Mouse (Mus musculus) frontal cortex, postnatal 36 days (tissue): ENCODE measurements at regions not wholly inside any gene's neighbourhood (a gene's known extent, or its start where the extent isn't known, plus 50 kb on each side); places are given as distances from the start of the nearest gene placed in this dataset.
A peak's percentile ranks its signal among the peaks of the same experiment; 100 is the strongest.

ENCODE experiments used
- DNase-seq, 2 experiments: peaks; one replicate each; pipeline ENCODE4 v3.0.0; 2022; ENCODE audit warnings: low spot score in 2 of 2

GRCm38 (mm10) chr4:131366656-131367055, 422.5 kb downstream of the Matn1 start:
- no peak for DNase-seq

DNA sequence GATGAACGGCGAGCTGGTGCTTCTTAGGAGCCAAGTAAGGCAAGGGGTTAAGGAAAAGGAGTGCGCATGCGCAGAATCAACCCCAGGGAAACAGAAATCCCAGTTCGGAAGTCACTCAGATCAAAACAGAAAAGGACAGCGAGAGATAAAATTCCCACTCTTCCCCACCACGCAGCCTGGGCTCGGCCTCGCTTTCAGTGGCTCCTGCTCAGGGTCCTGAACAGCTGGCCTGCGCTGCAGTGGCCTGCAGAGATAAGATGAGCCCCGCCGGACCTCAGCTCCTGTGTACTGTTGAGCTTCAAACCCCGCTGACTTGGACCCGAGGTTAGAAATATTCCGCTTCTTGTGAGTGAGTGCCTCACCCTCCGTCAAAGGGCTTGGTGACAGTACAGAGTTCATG, 428.3 kb downstream of the Matn1 start:
- DNase-seq, result no peak

GRCm38 (mm10) chr4:131373172-131373571, 429.0 kb downstream of the Matn1 start:
- DNase-seq, result no peak

DNA sequence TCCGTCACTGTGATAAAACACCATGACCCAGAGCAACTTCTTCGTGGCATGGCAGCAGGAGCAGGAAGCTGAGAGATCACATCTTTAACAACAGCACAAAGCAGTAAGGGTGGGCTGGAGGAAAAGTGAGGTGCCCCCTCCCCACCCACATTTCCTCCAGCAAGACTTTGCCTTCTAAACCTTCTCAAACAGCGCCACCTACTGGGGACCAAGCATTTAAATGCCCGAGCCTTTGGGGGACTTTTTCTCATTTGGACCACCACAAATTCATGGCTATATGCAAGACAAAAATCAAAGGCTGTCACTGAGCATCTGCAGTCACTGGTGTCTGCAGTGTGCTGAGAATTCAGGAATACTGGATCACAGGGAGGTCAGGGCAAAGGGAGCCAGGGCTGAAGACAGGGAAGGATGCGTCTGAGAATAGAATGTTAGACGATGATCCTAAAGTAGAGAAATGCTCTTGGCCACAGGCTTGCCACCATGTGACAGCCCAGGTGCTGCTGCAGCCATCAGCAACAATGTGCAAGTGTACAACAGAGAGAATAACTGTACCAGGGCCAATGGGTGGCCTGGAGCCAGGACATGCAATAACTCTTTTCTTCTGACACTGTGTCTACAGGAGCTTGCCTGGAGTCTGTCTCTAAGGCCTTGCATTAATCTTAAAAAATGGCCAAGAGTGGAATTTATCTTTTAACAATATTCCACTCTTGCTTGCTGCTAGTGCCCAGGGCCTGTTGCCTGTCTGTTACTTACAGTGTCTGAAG, 430.5 kb downstream of the Matn1 start:
- no peak for DNase-seq

DNA sequence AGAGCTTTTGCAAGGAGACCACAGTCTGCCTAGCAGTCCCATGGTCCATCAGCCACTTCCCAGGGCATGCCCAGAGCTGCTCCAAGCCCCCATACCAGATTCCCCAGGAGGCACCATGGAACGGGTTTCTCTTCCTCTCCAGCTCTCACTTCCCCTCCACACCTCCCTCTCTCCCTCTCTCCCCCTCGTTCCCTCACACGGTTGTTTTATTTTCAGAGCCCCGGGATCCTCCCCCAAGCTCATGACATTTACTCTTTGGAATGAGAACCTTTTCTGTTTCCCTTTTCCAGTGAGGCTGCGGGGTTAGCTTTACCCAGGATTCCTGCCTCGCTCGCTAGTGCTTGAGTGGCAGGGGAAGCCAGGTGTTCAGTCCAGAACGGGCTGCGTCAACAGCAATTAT, 436.9 kb downstream of the Matn1 start:
- no peak for DNase-seq

- DNase-seq, result no peak
These were observed 437.3 kb downstream of the Matn1 start for GRCm38 (mm10) chr4:131381529-131381928.

DNA sequence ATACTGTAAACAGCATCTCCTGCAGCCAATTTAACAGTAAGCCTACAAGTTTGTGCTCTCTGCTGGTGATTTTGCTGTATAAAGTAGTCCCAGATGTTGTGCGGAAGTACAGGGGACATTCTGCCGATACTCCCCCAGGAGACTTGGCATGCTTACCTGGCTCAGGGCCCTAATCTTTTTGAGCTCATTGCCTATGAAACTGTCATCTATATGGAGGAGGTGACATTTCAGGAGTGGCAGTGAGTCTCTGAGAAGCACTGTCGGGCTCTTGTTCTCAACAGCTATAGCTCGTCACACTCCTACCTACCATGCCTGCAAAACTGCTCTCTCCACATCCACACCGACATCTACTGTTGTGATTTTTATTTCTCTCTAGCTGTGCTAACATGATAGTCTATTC, 439.7 kb downstream of the Matn1 start:
- peak; percentile 66 to 70 for DNase-seq

DNA sequence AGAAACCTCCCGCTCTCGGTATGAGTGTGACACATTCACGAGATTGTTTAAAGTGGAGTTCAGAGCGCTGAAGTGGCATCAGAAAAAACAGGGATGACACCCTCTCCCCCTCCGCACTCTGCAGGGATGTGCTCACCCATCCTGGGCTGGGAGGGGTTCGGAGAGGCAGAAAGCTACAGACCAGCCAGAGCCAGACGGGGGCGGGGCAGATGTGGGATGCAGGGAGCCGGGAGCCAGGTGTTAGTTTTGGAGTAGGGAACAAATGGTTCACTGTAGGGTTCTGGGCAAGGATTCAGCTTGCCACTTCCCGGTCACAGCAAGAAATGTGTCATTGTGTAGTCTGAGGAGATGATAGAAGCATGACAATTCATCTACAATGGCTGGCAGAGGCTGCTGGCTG, 442.8 kb downstream of the Matn1 start:
- DNase-seq, result peak; percentile 42 to 58

DNA sequence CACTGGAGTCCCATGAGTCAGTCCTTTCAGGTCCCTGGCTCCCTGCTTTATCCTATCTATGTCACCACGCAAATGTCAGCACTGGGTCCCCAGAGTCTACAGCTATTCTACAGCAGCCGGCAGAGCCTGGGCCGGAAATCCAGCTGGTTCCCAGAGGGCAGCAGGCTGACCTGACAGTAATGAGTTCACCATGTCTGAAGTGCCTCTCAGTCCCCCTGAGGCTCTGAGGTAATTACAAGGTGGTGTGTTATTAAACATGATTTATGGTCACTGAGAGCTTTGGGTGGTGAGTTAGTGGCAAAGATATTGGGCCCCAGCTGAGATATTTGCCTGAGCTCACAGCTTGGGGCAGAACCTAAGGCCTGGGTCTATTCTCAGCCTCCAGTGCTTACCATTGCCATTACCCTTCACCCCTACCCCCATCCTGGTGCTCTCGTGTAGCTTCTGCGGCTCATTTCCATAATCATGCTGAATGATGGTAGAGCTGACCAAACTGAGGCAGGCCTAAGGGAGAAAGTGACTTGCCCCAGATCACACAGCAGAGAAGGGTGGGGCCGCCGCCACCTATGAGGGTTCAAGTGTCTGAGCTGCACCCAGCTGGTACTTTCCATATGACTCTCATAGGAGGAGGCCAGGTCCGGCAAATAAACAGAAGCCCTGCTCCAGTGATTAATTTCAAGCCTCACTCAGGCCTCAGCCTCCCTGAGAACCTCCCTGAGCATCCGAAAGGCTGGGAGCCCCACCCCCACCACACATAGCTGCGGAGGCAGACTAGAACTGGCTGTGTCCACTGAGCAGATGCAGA, 446.8 kb downstream of the Ptpru start:
- DNase-seq, result no peak

GRCm38 (mm10) chr4:131391924-131392297, 446.2 kb downstream of the Ptpru start:
- no peak for DNase-seq

- no peak for DNase-seq
These were observed 445.6 kb downstream of the Ptpru start for GRCm38 (mm10) chr4:131392478-131392877.

- DNase-seq, result no peak
These were observed 441.8 kb downstream of the Ptpru start for GRCm38 (mm10) chr4:131396226-131396840.

DNA sequence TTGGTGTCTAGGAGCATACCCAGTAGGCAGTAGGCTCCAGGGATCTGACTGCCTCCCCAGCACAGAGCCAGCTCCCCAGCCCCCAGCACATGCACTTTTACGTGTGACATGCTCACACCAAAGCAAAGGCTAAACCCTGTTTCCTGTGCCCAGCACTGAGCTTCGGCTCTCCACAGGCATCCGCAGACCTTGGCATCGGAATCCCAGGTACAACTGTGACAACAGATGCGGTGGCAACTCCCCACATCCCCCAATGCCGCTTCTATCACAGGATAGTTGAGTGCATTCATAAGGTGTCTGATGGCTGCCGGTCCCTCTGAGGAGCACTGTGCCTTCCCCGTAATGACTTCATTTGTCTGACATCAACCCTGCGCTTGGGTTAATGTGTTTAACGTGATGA, 440.9 kb downstream of the Ptpru start:
- no peak for DNase-seq

DNA sequence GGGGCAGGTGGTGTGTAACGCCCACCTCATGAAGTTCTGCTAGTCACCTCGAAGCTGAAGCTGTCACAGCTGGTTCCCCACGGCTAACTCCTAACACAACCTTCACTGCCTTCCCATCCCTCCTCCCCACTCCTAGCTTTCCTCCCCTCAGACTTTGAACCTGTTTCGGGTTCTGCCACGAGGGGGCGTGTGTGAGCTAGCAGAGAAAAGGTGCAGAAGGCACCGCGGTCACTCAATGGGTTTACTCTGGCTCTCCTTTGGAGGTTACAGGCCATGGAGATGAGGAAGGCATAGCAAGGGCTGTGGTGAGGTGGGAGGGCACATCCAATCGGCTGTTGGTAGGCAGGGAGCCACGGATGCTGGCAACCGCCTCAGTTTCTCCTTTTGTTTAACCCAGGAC, 437.3 kb downstream of the Ptpru start:
- DNase-seq, result peak in 1 of 2 experiments; percentile 70

GRCm38 (mm10) chr4:131401255-131401654, 436.8 kb downstream of the Ptpru start:
- DNase-seq, result no peak

DNA sequence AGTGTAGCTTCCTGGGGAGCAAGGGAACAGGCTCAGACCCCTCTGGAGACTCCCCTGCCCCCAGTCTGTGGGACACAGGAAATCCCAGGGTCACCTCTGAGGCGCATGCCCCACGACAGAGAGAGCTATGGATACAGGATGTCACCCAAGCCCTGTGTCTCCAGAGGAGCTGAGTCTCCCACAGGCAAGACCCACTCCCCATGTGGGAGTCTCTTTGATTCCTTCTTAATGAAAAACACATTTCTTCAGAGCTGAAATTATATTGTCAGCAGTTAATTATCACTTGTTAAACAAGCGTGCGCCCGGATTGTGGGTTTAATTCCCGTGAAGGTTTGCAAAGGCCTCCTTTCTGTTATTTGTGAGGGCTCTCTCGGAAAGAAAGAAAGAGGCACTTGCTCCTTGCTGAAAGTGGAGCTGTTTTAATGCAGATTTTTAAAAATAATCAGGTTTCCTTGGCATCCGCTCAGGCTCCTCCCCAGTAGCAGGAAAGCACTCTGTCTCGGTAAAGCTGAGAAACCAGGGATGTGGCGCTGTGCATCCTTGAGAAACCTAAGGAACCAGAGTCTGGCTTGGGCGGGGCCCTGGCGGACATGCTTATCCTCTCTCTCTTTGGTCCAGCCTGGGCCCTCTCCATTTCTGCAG, 432.6 kb downstream of the Ptpru start:
- DNase-seq, result peak in 1 of 2 experiments; percentile 43

GRCm38 (mm10) chr4:131407464-131407863, 430.6 kb downstream of the Ptpru start:
- no peak for DNase-seq

GRCm38 (mm10) chr4:131408644-131409043, 429.4 kb downstream of the Ptpru start:
- DNase-seq, result no peak

DNA sequence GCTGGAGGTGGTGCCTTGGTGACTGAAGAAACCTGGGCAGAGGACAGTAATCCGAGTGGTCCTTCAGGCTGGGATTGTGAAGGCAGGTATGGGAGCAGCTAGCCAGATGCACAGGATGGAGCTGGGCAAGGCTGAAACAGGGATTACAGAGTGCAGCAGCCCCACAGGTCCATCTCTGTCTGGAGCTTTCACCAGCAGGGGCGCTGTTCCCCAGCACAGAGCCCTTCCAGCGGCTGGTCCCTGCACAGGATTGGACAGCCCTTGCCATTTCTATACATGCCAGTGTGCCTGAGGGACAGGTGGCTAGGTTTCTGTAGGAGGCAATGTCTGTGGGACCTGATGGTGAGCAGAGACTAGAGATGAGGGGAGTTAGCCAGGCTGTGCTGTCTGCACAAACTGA, 428.3 kb downstream of the Ptpru start:
- peak; percentile 36 to 42 for DNase-seq

DNA sequence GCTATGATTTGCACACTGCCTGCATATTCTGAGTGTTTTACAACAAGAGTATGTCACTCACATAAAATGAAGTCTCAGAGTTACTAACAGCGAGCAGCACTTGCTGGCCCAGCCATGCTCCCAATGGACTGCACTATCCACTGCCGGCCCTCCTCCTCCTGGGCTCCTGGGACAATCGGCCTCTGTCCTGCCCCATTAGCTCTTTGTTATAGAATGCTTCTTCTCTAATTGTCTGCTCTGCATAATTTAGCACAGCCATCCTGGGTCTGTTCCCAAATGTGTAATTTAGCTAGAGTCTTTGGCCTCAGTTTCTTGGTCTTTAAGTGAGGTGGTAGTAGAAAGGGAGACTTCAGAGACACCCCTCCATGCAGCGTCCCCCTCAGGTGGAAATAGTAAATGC, 426.2 kb downstream of the Ptpru start:
- DNase-seq, result no peak

DNA sequence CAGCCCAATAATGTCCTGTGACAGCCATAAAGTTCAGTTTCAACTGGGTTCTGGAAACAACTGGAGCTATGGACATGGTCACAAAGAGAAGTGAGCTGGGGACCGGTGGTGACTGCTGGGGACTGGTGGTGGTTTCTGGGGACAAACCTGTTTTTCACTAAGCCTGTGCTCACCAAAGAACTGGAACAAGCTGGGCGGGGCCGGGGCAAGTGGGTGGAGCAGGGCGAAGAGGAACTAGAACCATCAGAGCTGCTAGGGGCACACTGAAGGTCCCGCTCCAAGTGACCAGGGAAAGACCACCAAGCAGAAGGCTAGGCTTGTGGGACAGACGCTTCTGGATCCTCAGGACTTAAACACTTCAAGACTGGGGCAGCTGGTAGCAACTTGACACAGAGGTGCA, 424.7 kb downstream of the Ptpru start:
- DNase-seq, result no peak

DNA sequence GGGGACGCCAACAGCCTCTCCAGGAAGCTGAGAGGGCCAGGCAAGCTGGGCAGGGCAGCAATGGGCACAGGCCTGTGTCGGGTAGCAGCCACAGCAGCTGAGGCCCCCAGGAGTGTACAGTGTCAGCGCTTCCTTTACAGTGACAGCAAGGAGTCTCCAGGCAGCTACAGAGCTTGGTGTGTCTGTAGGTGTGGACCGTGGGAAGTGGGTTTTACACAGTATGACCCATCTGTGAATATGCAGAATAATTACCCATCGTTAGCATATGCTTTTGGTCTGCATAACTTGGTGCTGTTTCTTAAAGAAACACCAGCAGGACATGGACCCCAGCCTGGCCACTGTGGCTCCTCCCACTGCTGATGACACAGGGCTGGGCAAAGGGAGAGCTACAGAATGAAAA, 422.6 kb downstream of the Ptpru start:
- DNase-seq, result peak in 1 of 2 experiments; percentile 41
